Mouse (Mus musculus) forebrain, embryonic 14.5 days (tissue): ENCODE measurements around the gene Mapt. TPM values are rescaled to one million over a fixed set of nuclear protein-coding genes. Genes with fewer than 3 reads are reported as not detected.

Experiments used
- ATAC-seq: fragments of 200-750 bp; cut with Nextera tagmentation; 2 replicates; pipeline ENCODE4 v1.8.0; 2017; ENCODE audit warnings: mild to moderate bottlenecking, moderate library complexity
- DNase-seq: peaks from one replicate; pipeline ENCODE4 v3.0.0-alpha.2; 2015; ENCODE audit warnings: low spot score
- H3K27ac ChIP-seq: fragments of 300-500 bp; sonication (generic); 2 replicates; pipeline ENCODE4 v1.5.1; 2014; ENCODE audit warnings: low read depth, mild to moderate bottlenecking, control low read depth, low read length, moderate library complexity
- H3K27me3 ChIP-seq: fragments of 300-500 bp; sonication (generic); replicated peaks from 2 replicates; pipeline ENCODE4 v1.6.1; 2014; ENCODE audit warnings: low read length, control low read depth, mixed read lengths; ENCODE audit not compliant: control insufficient read depth, insufficient read depth
- H3K36me3 ChIP-seq: fragments of 300-500 bp; sonication (generic); 2 replicates; pipeline ENCODE4 v1.6.1; 2014; ENCODE audit warnings: low read length, control low read depth; ENCODE audit not compliant: control insufficient read depth, insufficient read depth
- H3K4me1 ChIP-seq: fragments of 300-500 bp; sonication (generic); 2 replicates; pipeline ENCODE4 v1.6.1; 2014; ENCODE audit warnings: antibody characterized with exemption, low read length, control low read depth; ENCODE audit not compliant: control insufficient read depth, insufficient read depth
- H3K4me2 ChIP-seq: fragments of 300-500 bp; sonication (generic); 2 replicates; pipeline ENCODE4 v1.6.1; 2014; ENCODE audit warnings: mild to moderate bottlenecking, control low read depth, low read length
- H3K4me3 ChIP-seq: fragments of 300-500 bp; sonication (generic); 2 replicates; pipeline ENCODE4 v1.5.1; 2014; ENCODE audit warnings: low read depth, low read length, control low read depth
- H3K9ac ChIP-seq: fragments of 300-500 bp; sonication (generic); 2 replicates; pipeline ENCODE4 v1.6.1; 2014; ENCODE audit warnings: mild to moderate bottlenecking, low read length, control low read depth, moderate library complexity
- H3K9me3 ChIP-seq: fragments of 300-500 bp; sonication (generic); replicated peaks from 2 replicates; pipeline ENCODE4 v1.6.1; 2016; ENCODE audit warnings: low read length, control low read depth, mixed read lengths; ENCODE audit not compliant: control insufficient read depth
- WGBS: fragments of 180-500 bp; shearing (Covaris S2); extraction: QIAGEN DNeasy Blood & Tissue Kit; methylation state at CpG from one replicate; pipeline ENCODE4 v1.1.7; 2014; 5-methylcytosine and 5-hydroxymethylcytosine counted together
- polyA plus RNA-seq: library from polyadenylated mRNA; unstranded; fragments of >200 nt; fragmentation: Nextera tagmentation; extraction: Ambion mirVana; gene quantifications from 2 replicates; pipeline ENCODE4 v1.2.1, GENCODE M21; 2014

The Mapt gene
- polyA plus RNA-seq, 1 experiment from 2014 or later, result 354 TPM

GRCm38 (mm10) chr11:104320511-104320910, 89.3 kb downstream of the Mapt start:
- H3K9me3 ChIP-seq, result no peaks in the 10 kb centered on the region
- H3K36me3 ChIP-seq, result peaks cover 14% of the 10 kb centered on the region; the same call in 1 of the 2 replicates
- WGBS, result 67% methylated on average over 5 of the region's 5 CpGs
- no peaks in the 10 kb centered on the region for H3K27me3 ChIP-seq
- no peak overlapping the region for H3K27ac ChIP-seq
- ATAC-seq (no peak), DNase-seq (no peak)
- no peak overlapping the region for H3K4me3 ChIP-seq
- H3K9ac ChIP-seq, result no peak overlapping the region
- H3K4me2 ChIP-seq, result no peak overlapping the region
- peaks cover 8% of the 10 kb centered on the region for H3K4me1 ChIP-seq

GRCm38 (mm10) chr11:104322142-104322541, 91.0 kb downstream of the Mapt start:
- H3K9me3 ChIP-seq, result no peaks in the 10 kb centered on the region
- no peak overlapping the region for H3K9ac ChIP-seq
- no peak overlapping the region for H3K27ac ChIP-seq
- no peak for DNase-seq
- peaks cover 7% of the 10 kb centered on the region; the same call in 1 of the 2 replicates for H3K36me3 ChIP-seq
- 33% methylated on average over 4 of the region's 4 CpGs for WGBS
- no peak overlapping the region for H3K4me2 ChIP-seq
- peaks cover 8% of the 10 kb centered on the region for H3K4me1 ChIP-seq
- H3K27me3 ChIP-seq, result no peaks in the 10 kb centered on the region
- ATAC-seq, result no peak
- no peak overlapping the region for H3K4me3 ChIP-seq

- no peaks in the 10 kb centered on the region for H3K9me3 ChIP-seq
- ATAC-seq (no peak), DNase-seq (no peak)
- no peak overlapping the region for H3K27ac ChIP-seq
- no peaks in the 10 kb centered on the region for H3K4me1 ChIP-seq
- H3K4me2 ChIP-seq, result no peak overlapping the region
- no peak overlapping the region for H3K9ac ChIP-seq
- H3K27me3 ChIP-seq, result no peaks in the 10 kb centered on the region
- H3K4me3 ChIP-seq, result no peak overlapping the region
- H3K36me3 ChIP-seq, result peaks cover 31% of the 10 kb centered on the region
- WGBS, result 90% methylated on average over 1 of the region's 1 CpGs
Measured at GRCm38 (mm10) chr11:104327462-104327861, 96.3 kb downstream of the Mapt start.

GRCm38 (mm10) chr11:104327946-104328345, 96.8 kb downstream of the Mapt start:
- Histone ChIP-seq H3K4me1 (no peaks in the 10 kb centered on the region), H3K27ac (no peak overlapping the region), H3K27me3 (no peaks in the 10 kb centered on the region), H3K4me3 (no peak overlapping the region), H3K9ac (no peak overlapping the region), H3K9me3 (no peaks in the 10 kb centered on the region), H3K36me3 (peaks cover 35% of the 10 kb centered on the region), H3K4me2 (no peak overlapping the region)
- ATAC-seq (no peak), DNase-seq (no peak)
- 91% methylated on average over 6 of the region's 6 CpGs for WGBS

- Histone ChIP-seq H3K9ac (no peak overlapping the region), H3K4me1 (no peaks in the 10 kb centered on the region), H3K27me3 (no peaks in the 10 kb centered on the region), H3K4me2 (no peak overlapping the region), H3K36me3 (peaks cover 47% of the 10 kb centered on the region), H3K4me3 (no peak overlapping the region), H3K27ac (no peak overlapping the region), H3K9me3 (no peaks in the 10 kb centered on the region)
- no peak for DNase-seq
- no peak for ATAC-seq
- WGBS, result 87% methylated on average over 11 of the region's 11 CpGs
Measured at GRCm38 (mm10) chr11:104329185-104329926, 98.2 kb downstream of the Mapt start.

- H3K9ac ChIP-seq, result no peak overlapping the region
- no peak overlapping the region for H3K4me3 ChIP-seq
- no peaks in the 10 kb centered on the region for H3K4me1 ChIP-seq
- peaks cover 55% of the 10 kb centered on the region for H3K36me3 ChIP-seq
- WGBS, result 87% methylated on average over 4 of the region's 4 CpGs
- H3K27me3 ChIP-seq, result no peaks in the 10 kb centered on the region
- DNase-seq (no peak), ATAC-seq (no peak)
- H3K27ac ChIP-seq, result no peak overlapping the region
- H3K4me2 ChIP-seq, result no peak overlapping the region
- H3K9me3 ChIP-seq, result no peaks in the 10 kb centered on the region
Measured at GRCm38 (mm10) chr11:104330151-104330550, 99.0 kb downstream of the Mapt start.

GRCm38 (mm10) chr11:104331208-104331607, 100.0 kb downstream of the Mapt start:
- 93% methylated on average over 3 of the region's 3 CpGs for WGBS
- Histone ChIP-seq H3K4me3 (no peak overlapping the region), H3K27ac (no peak overlapping the region), H3K27me3 (no peaks in the 10 kb centered on the region), H3K9ac (no peak overlapping the region), H3K9me3 (no peaks in the 10 kb centered on the region), H3K36me3 (peaks cover 66% of the 10 kb centered on the region), H3K4me2 (no peak overlapping the region), H3K4me1 (no peaks in the 10 kb centered on the region)
- ATAC-seq, result no peak
- DNase-seq, result no peak

- WGBS, result 88% methylated on average over 5 of the region's 5 CpGs
- ATAC-seq, result no peak
- no peak overlapping the region for H3K9ac ChIP-seq
- no peaks in the 10 kb centered on the region for H3K9me3 ChIP-seq
- peaks cover 73% of the 10 kb centered on the region for H3K36me3 ChIP-seq
- no peak overlapping the region for H3K4me2 ChIP-seq
- no peak overlapping the region for H3K27ac ChIP-seq
- H3K4me3 ChIP-seq, result no peak overlapping the region
- no peaks in the 10 kb centered on the region for H3K27me3 ChIP-seq
- no peak for DNase-seq
- no peaks in the 10 kb centered on the region for H3K4me1 ChIP-seq
Measured at GRCm38 (mm10) chr11:104332105-104332504, 100.9 kb downstream of the Mapt start.

GRCm38 (mm10) chr11:104334115-104334514, 102.9 kb downstream of the Mapt start:
- Histone ChIP-seq H3K9ac (no peak overlapping the region), H3K27me3 (no peaks in the 10 kb centered on the region), H3K4me1 (no peaks in the 10 kb centered on the region), H3K36me3 (peaks cover 79% of the 10 kb centered on the region), H3K9me3 (no peaks in the 10 kb centered on the region), H3K27ac (no peak overlapping the region), H3K4me3 (no peak overlapping the region), H3K4me2 (no peak overlapping the region)
- ATAC-seq (no peak), DNase-seq (no peak)
- WGBS, result 84% methylated on average over 5 of the region's 5 CpGs
